Mouse (Mus musculus): ENCODE results near the gene Fam196b.

Gene Fam196b

GRCm38 (mm10) chr11:34405311-34405710 lies 90.7 kb downstream of the Fam196b start:
- DNase-seq (ENCODE audit: low read depth, low spot score) = no peak

GRCm38 (mm10) chr11:34406309-34406708 lies 91.7 kb downstream of the Fam196b start:
- no peak for DNase-seq (ENCODE audit: low read depth, low spot score)

DNA sequence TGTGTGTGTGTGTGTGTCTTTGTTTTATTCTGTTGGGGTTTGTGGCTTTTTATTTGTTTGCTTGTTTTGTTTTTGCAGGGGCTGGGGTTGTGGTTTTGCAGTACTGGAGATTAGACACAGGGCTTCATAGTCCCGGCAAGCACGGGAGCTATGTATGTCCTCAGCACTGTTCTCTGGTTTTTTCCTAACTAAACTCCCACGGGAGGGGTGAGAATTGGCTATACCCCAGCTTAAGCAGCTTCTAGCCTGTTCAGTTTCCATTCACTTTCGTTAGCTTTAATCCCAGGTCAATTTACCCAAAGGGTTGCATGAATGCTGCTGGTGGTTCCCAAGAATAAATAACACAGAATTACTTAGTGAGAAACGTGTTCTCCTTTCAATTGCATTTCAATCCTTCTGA lies 92.2 kb downstream of the Fam196b start:
- DNase-seq (ENCODE audit: low read depth, low spot score) = no peak

DNA sequence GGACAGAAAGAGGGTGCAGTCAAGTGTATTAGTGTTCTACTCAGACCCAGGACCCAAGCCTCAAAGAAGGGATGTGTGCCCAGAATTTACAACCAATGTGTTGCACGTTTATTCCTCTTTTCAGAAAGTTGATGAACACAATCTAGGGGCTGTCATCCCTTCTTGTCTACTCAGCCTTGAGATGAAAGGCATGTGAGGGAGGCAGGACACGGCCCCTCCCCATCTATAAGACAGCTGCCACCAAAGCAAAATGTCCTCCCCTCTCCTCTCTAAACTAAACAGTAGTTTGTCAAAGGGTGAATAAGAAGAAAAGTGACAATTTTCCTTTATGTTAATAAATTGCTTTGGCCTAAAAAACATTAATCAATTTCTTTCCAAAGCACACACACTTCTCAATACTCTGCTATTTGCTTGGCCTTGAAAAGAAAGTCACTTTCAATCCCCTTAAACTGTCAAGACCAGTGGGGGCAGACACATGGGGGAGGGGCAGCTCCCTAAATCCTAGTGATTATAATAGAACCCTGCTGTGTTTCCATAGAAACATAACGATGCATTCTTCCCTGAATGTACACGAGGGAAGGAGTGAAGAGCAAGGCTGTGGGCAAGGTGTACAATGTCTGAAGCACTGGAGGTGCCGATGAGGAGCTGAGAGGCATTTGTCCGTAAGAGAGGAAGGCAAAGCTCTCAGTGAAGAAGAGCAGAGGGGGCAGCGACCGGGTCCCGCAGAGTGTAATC lies 101.4 kb downstream of the Fam196b start:
- no peak for DNase-seq (ENCODE audit: low read depth, low spot score)

- DNase-seq (ENCODE audit: low read depth, low spot score) = no peak
Measured at GRCm38 (mm10) chr11:34416619-34416979, 102.0 kb downstream of the Fam196b start.

- no peak for DNase-seq (ENCODE audit: low read depth, low spot score)
Measured at GRCm38 (mm10) chr11:34421061-34421460, 106.4 kb downstream of the Fam196b start.

GRCm38 (mm10) chr11:34424546-34424945 lies 109.9 kb downstream of the Fam196b start:
- no peak for DNase-seq (ENCODE audit: low read depth, low spot score)

GRCm38 (mm10) chr11:34427212-34427611 lies 112.6 kb downstream of the Fam196b start:
- DNase-seq (ENCODE audit: low read depth, low spot score) = no peak

- no peak for DNase-seq (ENCODE audit: low read depth, low spot score)
Measured at GRCm38 (mm10) chr11:34430940-34431339, 116.3 kb downstream of the Fam196b start.

GRCm38 (mm10) chr11:34431371-34431770 lies 116.7 kb downstream of the Fam196b start:
- no peak for DNase-seq (ENCODE audit: low read depth, low spot score)

DNA sequence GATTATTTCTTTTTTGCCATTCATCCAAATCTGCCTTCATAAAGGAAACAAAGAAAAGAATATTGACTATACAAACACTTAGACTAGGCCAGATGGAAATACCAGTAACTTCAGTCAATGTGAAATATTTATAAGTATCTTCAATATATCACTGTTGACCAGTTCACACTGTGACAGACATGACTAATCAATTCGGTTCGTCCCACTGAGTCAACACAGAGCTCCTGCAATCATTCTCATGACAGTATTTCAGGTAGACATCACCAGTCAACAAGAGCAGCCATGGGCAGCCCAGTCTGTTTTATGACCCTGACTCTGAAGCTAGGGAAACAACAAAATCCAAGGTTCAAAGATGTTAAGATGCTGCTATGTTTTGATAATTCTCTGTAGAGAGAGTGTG lies 117.4 kb downstream of the Fam196b start:
- no peak for DNase-seq (ENCODE audit: low read depth, low spot score)

GRCm38 (mm10) chr11:34437446-34437845 lies 122.8 kb downstream of the Fam196b start:
- no peak for DNase-seq (ENCODE audit: low read depth, low spot score)

- DNase-seq (ENCODE audit: low read depth, low spot score) = no peak
Measured at GRCm38 (mm10) chr11:34438429-34438828, 123.8 kb downstream of the Fam196b start.

GRCm38 (mm10) chr11:34447891-34448290 lies 133.3 kb downstream of the Fam196b start:
- DNase-seq (ENCODE audit: low read depth, low spot score) = no peak

DNA sequence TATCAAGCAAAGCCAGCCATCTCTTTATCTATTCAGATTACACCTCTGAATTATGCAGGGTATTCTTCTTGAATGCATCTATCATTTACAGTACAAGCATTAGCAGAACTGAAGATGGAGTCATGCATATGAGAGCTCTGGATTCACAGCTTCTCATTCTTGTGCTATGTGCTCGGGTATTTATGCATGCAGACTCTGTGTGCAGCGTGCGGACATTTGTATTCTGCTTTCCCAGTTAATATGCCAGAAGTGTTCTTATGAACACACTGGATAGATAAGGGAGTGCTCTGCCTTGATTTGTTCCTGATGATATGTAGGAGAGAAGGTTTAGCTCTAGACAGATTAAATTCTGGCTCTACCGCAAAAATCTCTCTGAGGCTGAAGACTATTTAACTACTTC lies 135.3 kb downstream of the Fam196b start:
- DNase-seq (ENCODE audit: low read depth, low spot score) = no peak

- no peak for DNase-seq (ENCODE audit: low read depth, low spot score)
Measured at GRCm38 (mm10) chr11:34467056-34467455, 152.4 kb downstream of the Fam196b start.

DNA sequence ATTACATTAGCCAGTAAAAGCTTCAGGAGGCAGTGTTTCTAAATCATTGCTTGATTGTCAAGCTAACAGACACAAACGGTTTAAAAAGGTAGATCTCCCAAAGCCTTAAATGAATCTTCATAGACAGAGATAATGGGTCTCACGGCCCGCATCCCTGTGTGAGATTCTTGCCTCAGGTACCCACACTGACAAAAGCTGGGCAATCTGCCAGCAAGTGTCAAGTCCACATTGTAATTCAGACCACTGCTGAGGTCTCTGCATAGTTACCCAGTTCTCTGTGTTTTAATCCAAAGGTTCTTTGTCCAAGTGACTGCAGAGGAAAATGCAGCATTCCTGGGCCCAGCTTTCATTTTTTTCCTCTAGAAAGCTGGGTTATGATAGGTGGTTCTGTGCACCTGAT lies 153.9 kb downstream of the Fam196b start:
- no peak for DNase-seq (ENCODE audit: low read depth, low spot score)

DNA sequence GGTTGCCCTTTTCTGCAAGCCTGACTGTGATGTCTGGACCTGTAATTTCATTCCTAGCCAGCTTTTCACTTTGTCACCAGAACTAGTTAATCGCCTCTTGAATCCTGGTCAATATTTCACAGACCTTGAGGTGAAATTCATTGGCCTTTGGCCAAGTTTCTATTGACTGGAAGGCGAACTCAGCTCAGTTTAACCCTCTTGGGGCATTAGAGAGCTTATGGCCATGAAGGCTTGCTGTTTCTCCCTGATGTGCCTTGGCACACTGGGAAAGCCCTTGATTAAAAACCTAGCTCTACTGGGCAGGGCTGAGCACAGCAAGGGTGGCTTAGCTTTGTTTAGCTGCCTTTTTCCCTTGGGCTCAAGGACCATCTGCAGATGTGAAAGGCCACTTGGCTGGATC lies 155.2 kb downstream of the Fam196b start:
- DNase-seq (ENCODE audit: low read depth, low spot score) = no peak

Data from brain, embryonic 18.5 days (tissue).